ENCODE assay signal across 8 mouse cellular contexts in the genomic region with DNA sequence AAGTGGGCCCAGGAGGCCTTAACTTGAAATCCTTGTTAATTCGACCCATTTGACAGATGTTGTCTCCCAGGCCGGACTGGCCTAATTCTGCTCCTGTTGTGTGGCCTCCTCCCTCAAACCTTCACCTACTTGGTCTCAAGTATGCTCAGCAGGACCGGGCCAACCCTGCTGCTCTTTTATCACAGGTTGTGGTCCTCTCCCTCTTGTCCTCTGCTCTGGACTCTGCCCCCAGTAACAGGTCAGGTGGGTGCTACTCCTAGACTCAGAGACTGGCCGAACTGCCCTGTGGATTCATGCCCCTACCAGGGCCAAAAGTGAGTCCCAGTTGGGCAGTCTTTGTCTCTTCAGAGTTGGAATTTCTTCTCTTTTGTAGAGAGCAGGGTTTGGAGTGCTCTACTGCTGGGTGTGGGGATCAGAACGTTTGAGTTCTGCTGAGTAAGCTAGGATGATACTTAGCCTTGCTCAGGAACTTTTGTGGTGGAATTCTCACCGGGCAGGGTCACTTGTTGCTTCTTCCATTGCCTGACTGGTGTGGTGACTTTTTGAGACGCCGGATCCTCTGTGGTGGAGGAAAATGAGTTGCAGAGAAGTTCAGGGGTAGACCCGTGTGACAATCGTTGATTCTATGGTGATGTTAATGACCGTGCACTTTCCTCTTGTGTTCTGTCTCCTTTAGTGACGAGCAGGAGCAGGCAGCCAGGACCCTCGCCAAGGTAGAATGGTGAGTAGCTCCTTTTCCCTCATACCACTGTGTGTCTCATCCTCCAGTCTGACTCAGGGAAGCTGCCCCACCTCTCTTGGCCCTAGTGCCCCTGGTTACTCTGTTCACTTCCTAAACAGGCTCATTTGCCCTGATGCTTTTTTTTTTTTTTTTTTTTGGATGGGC. TPM values are rescaled to one million over a fixed set of nuclear protein-coding genes. Genes with fewer than 3 reads are reported as not detected.
A peak's percentile ranks its signal among the peaks of the same experiment; 100 is the strongest.
DNase-seq lines count a peak whose midpoint lies in the region; ATAC-seq and TF ChIP-seq lines count a peak whose summit lies in the region.

No protein-coding gene starts in this region.

- 37% methylated on average over 13 of the region's 13 CpGs for WGBS in hindbrain, embryonic 10.5 days
- WGBS in limb, embryonic 15.5 days, result 37% methylated on average over 13 of the region's 13 CpGs

- peak; percentile 66 for DNase-seq in cerebellum, adult 9-10 months
- DNase-seq in cerebellum, postnatal 10 days, result no peak
- no peak for DNase-seq in hindbrain, embryonic 10.5 days (ENCODE audit: low spot score)
- peak; percentile 78 for DNase-seq in yolk sac, embryonic 10.5 days (ENCODE audit: low spot score)
- no peak for DNase-seq in frontal cortex, postnatal 25 days (ENCODE audit: low spot score in 2 of 2)
- no peak for DNase-seq in spleen, adult 18-20 months

- H3K9ac ChIP-seq in ES-Bruce4 (ENCODE audit: low read depth, poor library complexity, severe bottlenecking), result peak overlapping the region; percentile 70
- peak overlapping the region; percentile 64 for H3K9ac ChIP-seq in limb, embryonic 15.5 days

- H3K4me1 ChIP-seq in ES-Bruce4 (ENCODE audit: control insufficient read depth, insufficient read depth, low read length), result no peaks in the 10 kb centered on the region
- peaks cover 78% of the 10 kb centered on the region for H3K4me1 ChIP-seq in hindbrain, embryonic 10.5 days (replicated peaks)
- H3K4me1 ChIP-seq in limb, embryonic 15.5 days, result peaks cover 61% of the 10 kb centered on the region

- peaks cover 7% of the 10 kb centered on the region; the same call in 1 of the 2 replicates for H3K36me3 ChIP-seq in ES-Bruce4 (ENCODE audit: control insufficient read depth, insufficient read depth, low read length, poor library complexity, severe bottlenecking)
- H3K36me3 ChIP-seq in hindbrain, embryonic 10.5 days, result peaks cover 29% of the 10 kb centered on the region
- H3K36me3 ChIP-seq in limb, embryonic 15.5 days, result peaks cover 15% of the 10 kb centered on the region

- H3K27ac ChIP-seq in ES-Bruce4 (ENCODE audit: insufficient read depth, low read length), result peak overlapping the region; percentile 34; the same call in 1 of the 2 replicates
- H3K27ac ChIP-seq in hindbrain, embryonic 10.5 days, result peak overlapping the region; percentile 92
- H3K27ac ChIP-seq in limb, embryonic 15.5 days, result peak overlapping the region; percentile 96

- no peak for TF ChIP-seq POLR2A in ES-Bruce4 (IDR thresholded peaks at IDR 0.05; ENCODE audit: insufficient read depth, low read length)

- TF ChIP-seq CTCF in ES-Bruce4 (IDR thresholded peaks at IDR 0.05; ENCODE audit: low read depth, low read length), result no peak

- peak overlapping the region; percentile 77 for H3K4me2 ChIP-seq in limb, embryonic 15.5 days

- no peaks in the 10 kb centered on the region for H3K27me3 ChIP-seq in ES-Bruce4 (ENCODE audit: control insufficient read depth, insufficient read depth, low read length, poor library complexity, severe bottlenecking)
- H3K27me3 ChIP-seq in hindbrain, embryonic 10.5 days (ENCODE audit: insufficient read depth, poor library complexity, severe bottlenecking), result no peaks in the 10 kb centered on the region
- no peaks in the 10 kb centered on the region for H3K27me3 ChIP-seq in limb, embryonic 15.5 days

- peak overlapping the region; percentile 81 for H3K4me3 ChIP-seq in ES-Bruce4 (ENCODE audit: low read depth, low read length)
- H3K4me3 ChIP-seq in hindbrain, embryonic 10.5 days, result peak overlapping the region; percentile 81
- H3K4me3 ChIP-seq in limb, embryonic 15.5 days, result peak overlapping the region; percentile 80

- ATAC-seq in limb, embryonic 15.5 days (ENCODE audit: insufficient number of reproducible peaks, low FRiP score, low TSS enrichment, low read depth), result no peak

- TF ChIP-seq EP300 in ES-Bruce4 (IDR thresholded peaks at IDR 0.05; ENCODE audit: insufficient read depth, low read depth, low read length), result no peak

- H3K9me3 ChIP-seq in ES-Bruce4 (replicated peaks; ENCODE audit: control insufficient read depth, insufficient read depth, low read length, poor library complexity, severe bottlenecking), result no peaks in the 10 kb centered on the region
- H3K9me3 ChIP-seq in hindbrain, embryonic 10.5 days, result no peaks in the 10 kb centered on the region
- no peaks in the 10 kb centered on the region for H3K9me3 ChIP-seq in limb, embryonic 15.5 days

RNA-seq across cellular contexts. Expression of a gene that starts 1.0 kb away (rescaled TPM):
- 47.7 and 50.4 TPM in 2 replicates for polyA plus RNA-seq in ES-Bruce4 (2011; ENCODE audit: insufficient read depth, insufficient read length, low read depth, missing spikeins)
- polyA plus RNA-seq in hindbrain, embryonic 10.5 days (2016; fragmentation: Nextera tagmentation; extraction: Ambion mirVana), result 68.8 and 70.5 TPM in 2 replicates
- polyA plus RNA-seq in limb, embryonic 15.5 days (2015; fragmentation: Nextera tagmentation; extraction: Ambion mirVana), result 25.9 and 27.9 TPM in 2 replicates

RNA-seq across cellular contexts. Expression of a gene that starts 24.0 kb away (rescaled TPM):
- 1.5 and 1.6 TPM in 2 replicates for polyA plus RNA-seq in ES-Bruce4 (2011; ENCODE audit: insufficient read depth, insufficient read length, low read depth, missing spikeins)
- 0.39 and 0.46 TPM in 2 replicates for polyA plus RNA-seq in hindbrain, embryonic 10.5 days (2016; fragmentation: Nextera tagmentation; extraction: Ambion mirVana)
- 0.14 and 0.22 TPM in 2 replicates for polyA plus RNA-seq in limb, embryonic 15.5 days (2015; fragmentation: Nextera tagmentation; extraction: Ambion mirVana)

RNA-seq across cellular contexts. Expression of a gene that starts 24.3 kb away (rescaled TPM):
- polyA plus RNA-seq in ES-Bruce4 (2011; ENCODE audit: insufficient read depth, insufficient read length, low read depth, missing spikeins), result 68.5 and 78.6 TPM in 2 replicates
- polyA plus RNA-seq in hindbrain, embryonic 10.5 days (2016; fragmentation: Nextera tagmentation; extraction: Ambion mirVana), result 7.4 and 11.2 TPM in 2 replicates
- polyA plus RNA-seq in limb, embryonic 15.5 days (2015; fragmentation: Nextera tagmentation; extraction: Ambion mirVana), result 25.5 and 46.6 TPM in 2 replicates

RNA-seq across cellular contexts. Expression of a gene that starts 26.5 kb away (rescaled TPM):
- 0.46 TPM in 1 of 2 replicates, not detected in the other for polyA plus RNA-seq in ES-Bruce4 (2011; ENCODE audit: insufficient read depth, insufficient read length, low read depth, missing spikeins)
- polyA plus RNA-seq in hindbrain, embryonic 10.5 days (2016; fragmentation: Nextera tagmentation; extraction: Ambion mirVana), result not detected in 2 replicates
- not detected in 2 replicates for polyA plus RNA-seq in limb, embryonic 15.5 days (2015; fragmentation: Nextera tagmentation; extraction: Ambion mirVana)

Comparison
In these comparisons a context has a peak if more than half of its experiments do, and no peak if none do; other contexts are left out.
1. DNase-seq: peak in cerebellum, adult 9-10 months (single experiment) and yolk sac, embryonic 10.5 days (single experiment); none in cerebellum, postnatal 10 days (0 of 2), hindbrain, embryonic 10.5 days (single experiment), frontal cortex, postnatal 25 days (0 of 2) and spleen, adult 18-20 months (0 of 2).
2. H3K27ac ChIP-seq: peak in every context shown above with its lines; median percentile 96 in limb, embryonic 15.5 days; 92 in hindbrain, embryonic 10.5 days; 34 in ES-Bruce4.
3. Peak in every context shown above with its lines, with median percentiles within 50 percentile points of each other: H3K4me3 ChIP-seq.